Mouse (Mus musculus): ENCODE measurements around the gene Spin2g. TPM values are rescaled to one million over a fixed set of nuclear protein-coding genes. Genes with fewer than 3 reads are reported as not detected.

Spin2g gene
- total RNA-seq (2023) = not detected

DNA sequence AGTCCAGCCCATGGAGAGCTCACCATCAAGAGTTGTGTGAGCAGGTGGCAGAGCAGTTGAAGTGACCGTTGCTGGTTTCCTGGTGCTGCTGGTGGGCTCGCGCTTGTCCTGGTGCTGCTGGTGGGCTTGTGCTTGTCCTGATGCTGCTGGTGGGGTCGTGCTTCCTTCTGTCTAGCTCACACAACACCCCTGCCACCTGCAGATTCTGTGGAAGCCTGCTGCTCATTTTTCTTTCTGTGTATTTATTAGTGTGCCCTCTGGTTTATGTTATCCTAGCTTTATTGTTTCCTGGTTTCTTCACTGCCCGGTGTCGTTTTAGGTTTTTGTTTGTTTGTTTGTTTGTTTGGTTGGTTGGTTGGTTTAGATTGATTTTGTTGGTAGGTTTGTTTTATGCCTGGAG, at the start of gene Spin2g:
Gene Spin2g (minus strand): TSS at position 101 of the 400 bp plus-strand sequence.

Other genes with a start within 250 kb of the Spin2g start
- gene Btbd35f9, start 77.2 kb downstream of the Spin2g start, total RNA-seq (2023) = not detected
- gene Btbd35f8, start 211.8 kb upstream of the Spin2g start, total RNA-seq (2023) = not detected